Mouse (Mus musculus) telencephalon, adult 2 months (tissue): ENCODE data around the gene Cops4.

Experiments used
- DNase-seq: peaks from one replicate; pipeline ENCODE4 v3.0.0-alpha.2; 2011; ENCODE audit warnings: low read depth, low spot score

Gene Cops4

GRCm38 (mm10) chr5:100578863-100579411 lies 60.8 kb downstream of the Cops4 start:
- no peak for DNase-seq

GRCm38 (mm10) chr5:100581622-100582434 lies 63.7 kb downstream of the Cops4 start:
- DNase-seq: no peak

GRCm38 (mm10) chr5:100582435-100582826 lies 64.3 kb downstream of the Cops4 start:
- DNase-seq: no peak

GRCm38 (mm10) chr5:100583066-100583465 lies 65.0 kb downstream of the Cops4 start:
- DNase-seq: no peak

- no peak for DNase-seq
Measured at GRCm38 (mm10) chr5:100585206-100585644, 67.1 kb downstream of the Cops4 start.

- no peak for DNase-seq
Measured at GRCm38 (mm10) chr5:100585657-100586056, 67.5 kb downstream of the Cops4 start.

GRCm38 (mm10) chr5:100587136-100587535 lies 69.0 kb downstream of the Cops4 start:
- no peak for DNase-seq

- DNase-seq: no peak
Measured at GRCm38 (mm10) chr5:100587626-100588025, 69.5 kb downstream of the Cops4 start.

- no peak for DNase-seq
Measured at GRCm38 (mm10) chr5:100590505-100590904, 72.4 kb downstream of the Cops4 start.

GRCm38 (mm10) chr5:100594803-100595467 lies 76.8 kb downstream of the Cops4 start:
- DNase-seq: no peak

GRCm38 (mm10) chr5:100595999-100596398 lies 77.9 kb downstream of the Cops4 start:
- no peak for DNase-seq
